Comparison of ENCODE assay signal across 11 mouse cellular contexts in genomic region chr10:85372108-85372507, GRCm38 (mm10).
"Had no signal": no experiment of that assay in that cellular context is flagged by ENCODE, and none has a peak within 500 bp of the region (broad histone marks: within the 10 kb centered on the region; RNA-seq: fewer than 3 reads in every experiment).

No protein-coding gene starts in this region.

- DNase-seq: gastrocnemius, postnatal 14 days; gastrocnemius, postnatal 36 days; heart, adult 11 months; heart, postnatal 14 days; heart, postnatal 36 days; kidney, adult 11 months; kidney, adult 2 months; kidney, adult 9 months; kidney, postnatal 25 days; kidney, postnatal 4 days; liver had no signal
